In the genomic region with DNA sequence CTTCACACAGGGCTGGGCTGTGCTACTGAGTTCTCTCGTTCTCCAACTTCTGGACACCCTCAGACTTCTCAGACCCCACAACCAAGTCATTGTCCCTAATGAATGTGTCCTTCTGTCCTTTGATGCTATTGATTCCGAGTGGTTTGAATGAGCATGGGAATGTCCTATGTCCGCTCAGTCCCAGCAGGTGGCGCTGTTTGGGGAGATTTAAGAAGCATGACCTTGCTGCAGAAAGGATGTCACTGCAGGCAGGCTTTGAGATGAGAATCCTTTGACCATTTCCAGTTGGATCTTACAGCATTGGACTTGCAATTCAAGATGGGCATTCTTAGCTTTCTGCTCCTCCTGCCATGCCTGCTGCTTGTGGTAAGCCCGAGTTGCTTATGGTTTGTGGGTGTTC, we compare ENCODE assay signal across 10 mouse cellular contexts.
DNase-seq lines count a peak whose midpoint lies in the region; ATAC-seq and TF ChIP-seq lines count a peak whose summit lies in the region.
"Had no signal": no experiment of that assay in that cellular context is flagged by ENCODE, and none has a peak within 500 bp of the region (broad histone marks: within the 10 kb centered on the region; RNA-seq: fewer than 3 reads in every experiment).

No protein-coding gene starts in this region.

- no peak overlapping the region for H3K4me2 ChIP-seq in forebrain, embryonic 14.5 days (ENCODE audit: low read length)
- H3K4me2 ChIP-seq in forebrain, embryonic 13.5 days, result no peak overlapping the region
- H3K4me2 ChIP-seq in neural tube, embryonic 15.5 days, result no peak overlapping the region
- H3K4me2 ChIP-seq in liver, embryonic 14.5 days (ENCODE audit: low read depth), result no peak overlapping the region
- H3K4me2 ChIP-seq in stomach, postnatal 0 days (replicated peaks; ENCODE audit: low read depth), result no peak overlapping the region
- H3K4me2 ChIP-seq: hindbrain, embryonic 15.5 days; neural tube, embryonic 13.5 days had no signal

- TF ChIP-seq EP300 in liver, embryonic 14.5 days (IDR thresholded peaks at IDR 0.05; ENCODE audit: low read depth), result no peak
- no peak for TF ChIP-seq EP300 in stomach, postnatal 0 days (optimal IDR thresholded peaks at IDR 0.05)

- no peaks in the 10 kb centered on the region for H3K9me3 ChIP-seq in forebrain, embryonic 14.5 days (replicated peaks; ENCODE audit: control insufficient read depth, low read length)
- no peaks in the 10 kb centered on the region for H3K9me3 ChIP-seq in forebrain, embryonic 13.5 days (replicated peaks)
- H3K9me3 ChIP-seq in neural tube, embryonic 15.5 days (replicated peaks), result no peaks in the 10 kb centered on the region
- H3K9me3 ChIP-seq in liver, embryonic 14.5 days (ENCODE audit: control insufficient read depth, low read length), result no peaks in the 10 kb centered on the region
- H3K9me3 ChIP-seq in stomach, postnatal 0 days (ENCODE audit: control insufficient read depth, low read length), result no peaks in the 10 kb centered on the region
- H3K9me3 ChIP-seq: hindbrain, embryonic 15.5 days; neural tube, embryonic 13.5 days had no signal

- H3K9ac ChIP-seq in forebrain, embryonic 14.5 days (ENCODE audit: low read length), result no peak overlapping the region
- H3K9ac ChIP-seq in forebrain, embryonic 13.5 days, result no peak overlapping the region
- H3K9ac ChIP-seq in neural tube, embryonic 15.5 days (replicated peaks), result no peak overlapping the region
- H3K9ac ChIP-seq in liver, embryonic 14.5 days (replicated peaks), result no peak overlapping the region
- H3K9ac ChIP-seq in stomach, postnatal 0 days (ENCODE audit: low read length), result no peak overlapping the region
- H3K9ac ChIP-seq: hindbrain, embryonic 15.5 days; neural tube, embryonic 13.5 days had no signal

- no peak overlapping the region for H3K4me3 ChIP-seq in forebrain, embryonic 14.5 days (ENCODE audit: low read depth, low read length)
- no peak overlapping the region for H3K4me3 ChIP-seq in forebrain, embryonic 13.5 days
- no peak overlapping the region for H3K4me3 ChIP-seq in neural tube, embryonic 15.5 days (replicated peaks)
- no peak overlapping the region for H3K4me3 ChIP-seq in liver, embryonic 14.5 days (ENCODE audit: insufficient read depth in 1 of 2, low read depth in 2 of 2, low read length in 2 of 2)
- no peak overlapping the region for H3K4me3 ChIP-seq in stomach, postnatal 0 days (ENCODE audit: low read depth, low read length)
- H3K4me3 ChIP-seq: hindbrain, embryonic 15.5 days; neural tube, embryonic 13.5 days had no signal

- TF ChIP-seq CTCF in liver, embryonic 14.5 days (IDR thresholded peaks at IDR 0.05; ENCODE audit: low read depth), result peak; percentile 68
- TF ChIP-seq CTCF in stomach, postnatal 0 days (IDR thresholded peaks at IDR 0.05; ENCODE audit: low read depth), result peak; percentile 77

- H3K27me3 ChIP-seq in forebrain, embryonic 14.5 days (replicated peaks; ENCODE audit: control insufficient read depth, insufficient read depth, low read length), result no peaks in the 10 kb centered on the region
- no peaks in the 10 kb centered on the region for H3K27me3 ChIP-seq in forebrain, embryonic 13.5 days
- no peaks in the 10 kb centered on the region for H3K27me3 ChIP-seq in neural tube, embryonic 15.5 days (replicated peaks)
- H3K27me3 ChIP-seq in liver, embryonic 14.5 days (ENCODE audit: control insufficient read depth, insufficient read depth, low read length), result no peaks in the 10 kb centered on the region
- no peaks in the 10 kb centered on the region for H3K27me3 ChIP-seq in stomach, postnatal 0 days (ENCODE audit: control insufficient read depth, insufficient read depth, low read length)
- H3K27me3 ChIP-seq: hindbrain, embryonic 15.5 days had no signal

- peak; percentile 53 for DNase-seq in forebrain, embryonic 14.5 days (ENCODE audit: low spot score)
- peak; percentile 71 for DNase-seq in neural tube, embryonic 10.5 days (ENCODE audit: extremely low spot score, low spot score)
- DNase-seq in brain, adult 2 months (ENCODE audit: low read depth, low spot score), result peak; percentile 67
- DNase-seq in liver, embryonic 14.5 days (ENCODE audit: low read depth in 3 of 3, low spot score in 3 of 3), result peak in 1 of 3 experiments; percentile 2
- peak; percentile 48 for DNase-seq in stomach, postnatal 0 days (ENCODE audit: low spot score)

- WGBS in forebrain, embryonic 14.5 days, result 19% methylated on average over 5 of the region's 5 CpGs
- 21% methylated on average over 5 of the region's 5 CpGs for WGBS in forebrain, embryonic 13.5 days
- 19% methylated on average over 5 of the region's 5 CpGs for WGBS in neural tube, embryonic 15.5 days
- 15% methylated on average over 5 of the region's 5 CpGs for WGBS in liver, embryonic 14.5 days (ENCODE audit: insufficient replicate concordance)
- WGBS in stomach, postnatal 0 days, result 27% methylated on average over 5 of the region's 5 CpGs

- no peak for ATAC-seq in forebrain, embryonic 14.5 days
- no peak for ATAC-seq in forebrain, embryonic 13.5 days
- ATAC-seq in neural tube, embryonic 15.5 days (ENCODE audit: low FRiP score), result no peak
- peak; percentile 59; the same call in 1 of the 2 replicates for ATAC-seq in frontal cortex, adult (ENCODE audit: low TSS enrichment)
- ATAC-seq in liver, embryonic 14.5 days (ENCODE audit: insufficient read depth), result no peak
- ATAC-seq in stomach, postnatal 0 days (ENCODE audit: low FRiP score, low TSS enrichment), result no peak

- H3K27ac ChIP-seq in forebrain, embryonic 14.5 days (ENCODE audit: low read depth, low read length), result no peak overlapping the region
- H3K27ac ChIP-seq in forebrain, embryonic 13.5 days, result no peak overlapping the region
- no peak overlapping the region for H3K27ac ChIP-seq in neural tube, embryonic 15.5 days (replicated peaks)
- no peak overlapping the region for H3K27ac ChIP-seq in liver, embryonic 14.5 days
- no peak overlapping the region for H3K27ac ChIP-seq in stomach, postnatal 0 days (replicated peaks)
- H3K27ac ChIP-seq: hindbrain, embryonic 15.5 days; neural tube, embryonic 13.5 days had no signal

- no peaks in the 10 kb centered on the region for H3K36me3 ChIP-seq in forebrain, embryonic 14.5 days (ENCODE audit: control insufficient read depth, insufficient read depth, low read length)
- H3K36me3 ChIP-seq in forebrain, embryonic 13.5 days (ENCODE audit: poor library complexity, severe bottlenecking), result no peaks in the 10 kb centered on the region
- H3K36me3 ChIP-seq in neural tube, embryonic 15.5 days, result no peaks in the 10 kb centered on the region
- H3K36me3 ChIP-seq in liver, embryonic 14.5 days (replicated peaks; ENCODE audit: control insufficient read depth, insufficient read depth, low read depth), result no peaks in the 10 kb centered on the region
- no peaks in the 10 kb centered on the region for H3K36me3 ChIP-seq in stomach, postnatal 0 days (ENCODE audit: control insufficient read depth, insufficient read depth, low read length)
- H3K36me3 ChIP-seq: hindbrain, embryonic 15.5 days; neural tube, embryonic 13.5 days had no signal

- no peaks in the 10 kb centered on the region for H3K4me1 ChIP-seq in forebrain, embryonic 14.5 days (ENCODE audit: control insufficient read depth, insufficient read depth, low read length)
- H3K4me1 ChIP-seq in forebrain, embryonic 13.5 days, result no peaks in the 10 kb centered on the region
- no peaks in the 10 kb centered on the region for H3K4me1 ChIP-seq in neural tube, embryonic 15.5 days
- H3K4me1 ChIP-seq in liver, embryonic 14.5 days (replicated peaks; ENCODE audit: control insufficient read depth in 2 of 2, insufficient read depth in 2 of 2, low read length in 1 of 2), result no peaks in the 10 kb centered on the region
- no peaks in the 10 kb centered on the region for H3K4me1 ChIP-seq in stomach, postnatal 0 days (replicated peaks; ENCODE audit: control insufficient read depth, insufficient read depth)
- H3K4me1 ChIP-seq: hindbrain, embryonic 15.5 days; neural tube, embryonic 13.5 days had no signal
